Mouse (Mus musculus) kidney, postnatal 14 days (tissue): Measurements from ENCODE around the gene Xirp1.
A peak's percentile ranks its signal among the peaks of the same experiment; 100 is the strongest.

ENCODE experiments used
- DNase-seq: peaks from one replicate; pipeline ENCODE4 v3.0.0; 2022; ENCODE audit warnings: mixed read lengths

Gene Xirp1

DNA sequence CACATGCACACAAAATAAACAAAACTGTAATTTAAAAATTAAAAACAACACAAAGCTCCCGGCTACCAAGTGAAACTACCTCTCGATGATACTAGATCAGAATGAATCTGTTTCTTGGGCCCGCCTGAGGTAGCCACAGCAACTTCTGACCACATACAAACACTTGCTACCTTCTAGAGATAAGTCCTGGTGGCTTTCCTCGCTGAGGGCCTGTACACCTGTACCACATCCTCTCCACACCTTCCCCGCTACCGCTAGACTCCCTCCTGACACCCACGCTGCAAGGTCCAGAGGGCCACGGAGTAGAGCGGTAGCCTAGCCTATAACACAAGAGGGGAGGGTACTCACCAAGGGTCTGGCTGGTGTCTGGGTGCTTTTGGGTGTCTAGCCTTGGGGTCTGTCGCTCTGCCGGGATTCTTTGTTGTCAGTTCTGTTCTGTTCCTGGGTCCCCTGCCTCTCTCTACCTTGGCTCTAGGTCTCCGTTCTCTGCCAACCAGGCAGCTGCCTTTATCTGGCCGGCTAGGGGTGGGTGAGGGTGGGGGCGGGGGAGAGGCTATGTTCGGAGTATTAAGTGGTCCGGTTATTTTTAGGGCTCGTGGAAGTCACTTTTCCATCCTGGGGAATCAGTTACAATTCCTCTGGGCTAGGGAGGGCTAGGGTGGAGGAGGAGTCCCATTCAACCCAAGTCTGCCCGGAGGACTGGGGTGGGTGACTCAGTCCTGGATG is at the start of gene Xirp1:
Gene Xirp1 (minus strand): TSS at position 513 of the 726 bp plus-strand sequence.
- DNase-seq = no peak

DNA sequence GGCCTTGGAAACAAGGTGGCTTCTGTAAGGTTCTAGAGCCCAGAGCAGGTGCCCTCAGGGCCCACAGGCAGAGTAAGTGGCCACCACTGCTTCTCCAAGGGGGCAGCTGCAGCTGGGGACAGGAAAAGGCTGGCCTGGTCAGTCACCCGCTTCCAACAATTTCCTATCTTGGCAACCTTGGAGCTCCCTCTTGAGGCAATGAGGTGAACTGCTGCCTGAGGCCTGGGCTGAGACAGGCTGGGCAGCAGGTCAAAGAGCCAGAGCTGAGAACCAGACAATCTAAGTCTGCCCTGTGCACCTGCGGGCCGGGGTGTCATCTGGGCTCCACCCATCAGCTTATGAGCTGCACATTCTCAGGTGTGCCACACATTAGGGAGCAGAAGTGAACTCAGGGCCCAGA is 49.8 kb upstream of the Xirp1 start:
- DNase-seq = peak; percentile 85

DNA sequence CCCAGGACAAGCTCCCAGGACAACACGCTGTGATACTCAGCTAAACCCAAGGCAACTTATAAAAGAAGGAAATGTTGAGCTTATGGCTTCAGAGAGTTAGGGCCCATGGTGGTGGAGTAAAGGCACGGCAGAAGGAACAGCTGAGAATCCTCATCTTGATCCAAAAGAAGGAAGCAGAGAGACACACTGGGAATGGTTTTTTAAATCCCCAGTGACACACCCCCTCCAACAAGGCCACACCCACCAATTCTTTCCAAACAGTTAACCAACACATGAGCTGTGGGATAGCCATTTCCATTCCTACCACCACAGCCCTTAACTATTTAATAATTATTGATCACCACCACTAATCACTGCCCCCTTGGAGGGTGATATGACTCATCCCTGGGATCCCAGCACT is 47.9 kb upstream of the Xirp1 start:
- DNase-seq = no peak

DNA sequence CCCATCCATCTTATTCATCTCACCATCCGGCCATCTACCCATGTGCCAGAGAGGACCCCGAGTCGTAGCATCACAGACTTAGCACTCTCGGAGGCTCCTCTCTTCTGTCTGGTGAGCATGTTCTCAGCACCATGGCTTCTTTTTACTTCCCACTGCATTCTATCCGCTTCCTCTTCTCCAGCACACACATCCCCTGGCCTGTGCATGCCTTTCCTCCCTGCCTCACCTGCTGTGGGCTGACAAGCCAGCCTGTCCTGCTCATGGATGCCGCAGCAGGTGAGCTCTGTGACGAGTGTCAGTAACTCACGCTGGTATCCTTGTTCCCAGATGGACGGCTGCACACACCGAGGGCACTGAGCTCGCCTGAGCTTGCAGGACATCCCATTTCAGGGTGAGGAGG is 46.4 kb upstream of the Xirp1 start, which contains the start of gene Cx3cr1:
Gene Cx3cr1 (minus strand): TSS at position 101 of the 400 bp plus-strand sequence.
- no peak for DNase-seq

DNA sequence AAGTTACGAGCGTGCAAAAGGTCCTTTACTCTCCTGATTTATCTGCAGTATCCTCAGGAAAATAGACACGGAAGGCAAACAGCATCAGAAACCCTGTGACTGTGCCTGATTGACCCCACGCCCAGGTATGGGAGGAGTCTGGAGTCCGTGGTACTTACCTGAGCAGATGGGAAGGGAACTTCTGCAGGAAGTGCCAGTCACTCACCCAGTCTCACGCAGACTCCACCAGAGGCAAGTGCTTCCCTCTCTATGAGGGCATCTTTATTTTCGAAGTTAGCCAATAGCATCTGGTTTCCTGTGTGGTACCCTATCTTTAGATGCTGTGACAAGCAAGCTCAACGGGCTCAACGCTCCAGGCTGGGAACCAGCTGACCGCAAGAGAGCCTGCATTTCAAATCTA is 44.6 kb upstream of the Xirp1 start:
- no peak for DNase-seq

DNA sequence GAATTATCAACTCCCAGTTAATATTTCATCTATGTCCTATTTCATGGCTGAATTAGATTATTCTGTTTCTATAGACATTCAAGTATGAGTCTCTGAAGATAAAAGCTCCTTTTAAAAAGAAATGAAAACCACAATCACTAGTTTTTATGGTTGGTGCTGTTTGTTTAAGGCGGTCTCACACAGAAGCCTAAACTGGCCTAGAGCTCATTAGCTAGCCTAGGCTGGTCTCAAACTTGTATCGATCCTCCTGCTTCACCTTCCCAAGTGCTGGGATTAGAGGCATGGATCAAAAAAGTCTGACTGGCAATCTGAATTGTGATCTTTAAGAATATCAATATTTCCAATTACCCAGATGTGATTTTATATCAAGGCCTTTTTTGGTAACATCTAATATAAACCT is 44.2 kb upstream of the Xirp1 start:
- DNase-seq = no peak

DNA sequence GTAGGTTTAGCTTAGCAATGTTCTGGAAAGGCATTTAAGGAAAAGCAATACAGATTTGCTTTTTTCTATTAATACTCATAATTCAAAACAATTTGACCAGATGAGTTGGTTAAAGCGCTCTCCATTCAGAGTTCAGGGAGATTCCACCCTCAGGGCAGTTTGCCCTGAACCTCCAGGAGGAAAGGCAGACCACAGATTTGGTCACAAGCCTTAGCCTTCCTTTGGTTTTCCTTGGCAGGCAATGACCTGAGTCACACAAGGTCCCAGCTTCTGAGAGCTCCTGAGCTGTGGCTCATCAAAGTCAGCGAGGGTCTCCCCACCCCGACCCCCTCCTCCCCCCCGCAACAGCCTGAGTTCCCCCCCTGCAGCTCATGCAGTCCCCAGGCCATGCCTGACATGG is 40.9 kb upstream of the Xirp1 start:
- no peak for DNase-seq

DNA sequence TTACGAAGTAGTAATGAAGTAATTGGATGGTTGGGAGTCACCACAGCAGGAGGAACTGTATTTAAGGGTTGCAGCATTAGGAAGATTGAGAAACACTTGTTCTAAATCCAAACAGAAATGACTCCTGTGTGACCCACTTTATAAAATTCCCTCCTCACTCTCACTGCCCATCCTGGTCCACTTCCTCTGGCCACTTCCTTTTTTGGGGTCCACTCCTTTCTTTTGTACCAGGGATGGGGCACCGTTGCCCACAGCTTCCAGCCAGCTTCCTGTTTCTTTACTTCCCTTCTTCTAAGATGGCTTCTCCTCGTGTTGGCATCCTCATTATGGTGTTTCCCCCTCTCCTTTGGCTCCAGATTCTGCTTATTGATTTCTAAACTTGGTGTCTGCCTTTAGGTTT is 35.3 kb upstream of the Xirp1 start:
- DNase-seq = no peak

DNA sequence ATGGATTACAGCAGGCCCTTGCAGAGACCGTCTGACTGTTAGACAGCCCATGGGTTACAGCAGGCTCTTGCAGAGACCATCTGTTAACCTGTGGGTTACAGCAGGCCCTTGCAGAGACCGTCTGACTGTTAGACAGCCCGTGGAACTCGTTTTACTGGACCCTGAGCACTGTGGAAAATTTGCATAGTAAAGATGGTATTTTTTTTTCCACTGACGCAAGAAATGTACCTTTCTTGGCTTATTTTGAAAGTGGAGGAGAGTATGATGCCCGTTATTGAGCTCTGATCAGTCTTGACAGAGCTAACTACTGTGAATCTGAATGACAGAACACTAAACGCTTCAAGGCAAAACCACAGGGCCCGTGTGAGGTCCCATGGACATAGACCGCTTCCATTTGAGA is 32.8 kb upstream of the Xirp1 start:
- DNase-seq = no peak

DNA sequence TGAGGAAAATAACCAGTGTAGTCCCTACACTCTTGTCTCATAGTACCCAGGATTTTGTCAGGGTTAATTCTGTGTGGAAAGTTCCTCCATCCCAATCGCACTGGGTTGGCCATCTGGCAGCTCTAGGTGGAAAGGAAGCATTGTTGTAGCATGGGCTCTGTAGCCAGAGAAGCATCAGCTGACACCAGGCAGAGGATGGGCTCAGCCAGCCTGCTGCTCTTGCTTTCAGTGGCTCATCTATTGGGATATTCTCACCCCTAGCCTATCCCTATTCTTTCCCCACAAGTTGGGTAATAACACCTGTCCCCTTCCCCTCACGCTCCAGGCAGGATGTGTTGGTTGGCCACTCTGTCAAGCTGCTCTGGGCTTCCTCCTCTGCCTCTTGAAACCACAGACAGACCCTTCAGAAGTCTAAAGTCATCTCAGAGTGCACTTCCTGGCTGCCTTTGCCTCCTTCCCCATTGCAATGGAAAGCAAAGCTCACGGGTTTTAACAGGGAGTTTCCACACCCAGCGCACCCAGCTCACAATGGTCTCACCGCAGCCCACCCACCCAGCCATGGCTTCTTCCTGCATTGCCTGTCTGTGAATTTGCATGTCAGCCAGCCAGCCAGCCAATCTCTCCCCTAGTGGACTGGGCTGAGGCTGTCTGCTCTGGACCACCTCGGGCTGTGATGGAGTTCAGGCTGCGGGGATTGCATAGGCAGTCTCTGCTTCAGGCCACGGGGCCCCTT is 31.3 kb upstream of the Xirp1 start:
- no peak for DNase-seq

DNA sequence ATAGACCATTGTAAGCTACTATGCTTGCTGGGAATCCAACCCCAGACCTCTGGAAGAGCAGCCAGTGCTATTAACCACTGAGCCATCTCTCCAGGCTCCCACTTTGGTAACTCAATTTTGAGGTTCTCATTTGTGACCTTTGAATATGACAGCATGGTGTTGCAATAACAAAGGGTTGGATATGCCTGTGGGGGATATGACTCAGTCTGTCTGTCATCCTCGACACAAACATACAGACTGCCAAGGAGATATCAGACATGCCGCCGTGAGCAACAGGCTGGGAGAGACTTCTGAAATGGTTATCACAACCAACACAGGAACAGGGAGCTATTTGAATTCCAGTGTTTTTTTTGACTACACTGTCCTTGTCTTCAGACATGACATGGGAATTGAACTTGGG is 26.0 kb upstream of the Xirp1 start:
- DNase-seq = no peak

DNA sequence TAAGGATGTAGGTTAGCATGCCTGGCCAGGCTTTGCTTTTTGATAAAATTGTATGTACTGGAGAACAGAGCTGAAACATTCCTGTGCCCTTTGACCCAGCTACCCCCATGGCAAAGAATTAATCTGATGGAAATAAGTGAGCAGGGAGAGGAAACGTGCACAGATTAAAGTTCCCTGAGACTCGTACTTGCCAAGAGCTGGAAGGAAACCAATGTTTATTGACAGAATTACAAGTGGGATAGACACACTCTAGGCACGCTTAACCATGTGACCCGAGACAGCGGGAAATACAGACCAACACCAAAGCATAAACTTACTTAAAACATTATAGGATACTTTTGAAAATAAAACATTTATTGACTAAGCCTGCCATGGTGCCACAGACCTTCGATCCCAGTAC is 25.1 kb upstream of the Xirp1 start:
- DNase-seq = no peak

DNA sequence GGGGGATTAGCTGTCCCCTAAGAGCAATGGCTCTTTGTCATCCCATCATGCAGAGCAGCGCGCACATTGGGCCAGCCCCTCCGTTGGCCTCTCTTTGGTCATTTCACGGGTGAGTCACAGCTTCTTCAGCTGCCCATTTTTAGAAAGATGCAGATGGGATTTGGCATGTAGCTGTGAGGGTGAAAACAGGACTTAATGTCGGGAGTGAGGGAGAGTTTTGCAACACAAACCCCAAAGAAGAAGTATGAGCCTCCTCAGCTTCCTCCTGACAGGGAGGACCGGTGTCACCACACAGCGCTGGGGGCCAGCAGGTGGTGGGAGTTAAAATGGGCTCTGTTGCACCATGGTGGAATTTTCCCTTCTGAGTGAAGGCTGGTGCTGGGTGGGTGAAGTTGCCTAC is 19.7 kb upstream of the Xirp1 start:
- DNase-seq = no peak

DNA sequence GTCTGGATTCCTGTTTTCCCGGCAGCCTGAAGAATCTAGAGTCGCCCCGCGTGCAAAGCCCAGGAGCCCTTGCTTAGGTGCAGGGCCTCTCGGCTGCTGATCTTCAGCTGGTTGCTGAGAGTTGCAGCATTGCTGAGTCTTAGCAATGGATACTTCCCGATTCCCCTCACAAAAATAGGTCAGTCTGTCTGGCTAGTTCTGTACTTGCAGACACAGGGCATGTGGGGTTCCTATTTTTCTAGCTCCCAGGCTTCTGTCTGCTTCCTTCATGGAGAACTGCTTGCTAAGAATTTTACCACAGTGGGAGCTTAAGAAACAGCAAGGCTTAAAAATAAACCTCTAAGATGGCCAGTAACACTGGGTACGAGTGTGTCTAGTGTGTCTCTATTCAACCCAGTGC is 14.0 kb upstream of the Xirp1 start:
- no peak for DNase-seq

DNA sequence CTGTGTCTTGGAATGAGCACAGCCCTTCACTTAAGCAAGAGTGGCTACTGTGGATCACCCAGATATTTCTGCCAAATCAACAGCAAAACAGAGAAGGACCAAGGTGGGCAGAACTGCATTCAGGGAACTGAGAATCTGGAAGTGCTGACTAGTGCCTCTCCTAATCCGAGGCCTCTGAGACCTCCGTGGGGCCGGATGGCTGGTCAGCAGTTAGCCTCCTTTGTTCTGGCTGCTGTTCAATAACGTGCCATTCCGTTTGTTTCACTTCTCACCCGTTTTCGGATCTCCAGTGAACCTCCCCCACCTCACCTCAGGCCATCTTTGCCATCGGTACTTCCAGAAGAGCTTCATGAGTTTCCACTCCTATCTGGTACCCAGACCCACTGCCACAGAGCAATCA is 11.0 kb upstream of the Xirp1 start:
- DNase-seq = no peak

DNA sequence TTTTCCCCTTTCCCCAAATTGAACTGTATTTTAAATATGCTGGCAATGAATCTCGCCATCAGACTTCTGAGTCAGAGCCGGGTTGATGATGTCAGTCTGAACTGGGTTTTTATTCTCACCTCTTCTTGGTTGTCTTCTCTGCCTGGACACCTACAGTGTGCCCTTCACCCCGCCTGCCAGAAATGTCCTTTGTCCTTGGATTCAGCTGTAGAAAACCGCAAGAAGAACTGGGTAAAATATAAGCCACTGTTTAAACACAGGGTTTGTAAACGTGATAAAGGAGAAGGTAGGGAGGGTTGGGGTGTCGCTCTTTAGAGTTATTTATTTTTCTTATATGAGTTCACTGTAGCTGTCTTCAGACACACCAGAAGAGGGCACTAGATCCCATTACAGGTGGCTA is 9.3 kb upstream of the Xirp1 start:
- DNase-seq = no peak

DNA sequence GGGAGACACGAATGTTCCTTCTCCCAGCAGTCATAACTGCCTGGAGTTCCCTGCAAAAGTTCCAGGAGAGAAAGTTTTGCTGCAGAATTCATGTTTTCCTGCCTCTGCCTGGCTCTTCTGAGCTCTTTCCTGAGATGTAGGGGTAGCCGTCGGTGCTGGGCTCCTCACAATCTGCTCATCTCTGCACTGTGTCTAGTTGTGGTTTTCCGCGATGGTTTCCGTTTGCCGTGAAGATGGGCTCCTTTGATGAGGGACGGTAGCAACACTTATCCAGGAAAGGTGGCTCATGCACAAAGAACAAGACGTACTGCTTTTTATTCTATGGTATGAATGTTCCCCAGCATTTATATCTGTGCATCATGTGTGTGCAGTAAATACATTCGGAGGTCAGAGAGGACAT is 7.0 kb upstream of the Xirp1 start:
- DNase-seq = no peak

DNA sequence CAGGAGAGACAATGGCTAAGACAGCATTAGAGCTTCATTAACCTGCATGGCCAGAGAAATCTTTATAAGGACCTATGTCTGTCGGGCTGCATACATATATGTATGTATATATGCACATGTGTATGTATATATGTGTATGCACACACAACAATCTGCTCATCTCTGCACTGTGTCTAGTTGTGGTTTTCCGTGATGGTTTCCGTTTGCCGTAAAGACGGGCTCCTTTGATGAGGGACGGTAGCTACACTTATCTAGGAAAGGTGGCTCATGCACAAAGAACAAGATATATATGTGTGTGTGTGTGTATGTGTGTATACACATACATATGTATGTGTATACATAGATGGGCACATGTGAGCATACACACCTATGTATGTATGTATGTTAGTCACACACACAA is 6.5 kb upstream of the Xirp1 start:
- no peak for DNase-seq

DNA sequence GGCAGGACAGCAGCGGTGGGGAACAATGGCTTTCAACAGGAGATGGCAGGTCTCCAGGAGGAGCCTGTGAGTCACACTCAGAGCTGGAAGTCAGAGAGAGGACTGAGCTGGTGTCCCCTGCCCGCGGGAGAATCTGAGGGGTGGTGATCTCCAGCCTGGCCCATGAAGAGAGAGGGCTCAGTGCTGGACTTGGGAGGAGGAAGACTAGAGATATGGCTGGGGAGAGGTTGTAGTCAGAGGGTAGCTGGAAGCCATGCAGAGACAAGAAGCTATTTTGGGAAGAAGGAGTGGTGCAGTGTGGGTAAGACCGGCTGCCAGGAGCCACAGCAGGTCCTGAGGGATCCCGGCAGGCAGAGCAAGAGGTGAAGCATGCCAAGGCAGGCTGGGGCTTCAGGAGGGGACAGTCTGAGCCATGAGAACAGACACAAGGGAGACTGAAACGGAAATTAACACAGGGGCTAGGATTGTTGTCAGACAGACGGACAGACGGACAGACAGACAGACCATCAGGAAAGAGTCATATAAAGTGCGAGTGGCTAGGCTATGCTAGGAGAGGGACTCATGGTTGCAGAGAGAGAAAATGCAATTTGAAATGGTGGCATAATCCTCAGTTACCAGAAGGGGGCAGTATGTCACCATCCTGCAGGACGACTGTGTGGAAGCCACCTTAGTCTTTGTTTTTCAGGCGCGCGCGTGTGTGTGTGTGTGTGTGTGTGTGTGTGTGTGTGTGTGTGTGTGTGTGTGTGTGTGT is 4.2 kb upstream of the Xirp1 start:
- peak; percentile 46 for DNase-seq

DNA sequence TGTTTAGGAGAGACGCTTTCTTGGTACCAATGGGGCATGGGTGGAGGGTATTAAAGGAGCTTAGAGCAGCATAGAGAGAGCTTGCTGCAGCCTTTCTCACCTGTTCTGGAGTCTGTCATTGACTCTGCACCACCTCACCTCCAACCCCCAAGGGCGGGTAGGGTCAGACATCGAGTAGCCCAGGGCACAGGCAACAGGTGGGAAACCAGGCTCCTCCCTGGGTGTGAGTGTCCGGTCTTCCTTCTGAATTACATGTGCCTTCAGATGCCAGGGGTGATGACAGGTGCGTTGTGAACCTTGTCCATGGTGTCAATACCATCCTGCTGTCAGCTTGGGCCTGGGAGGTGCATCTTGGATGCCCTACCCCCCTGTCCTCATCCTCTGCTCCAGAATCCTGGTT is 1.2 kb upstream of the Xirp1 start:
- no peak for DNase-seq

DNA sequence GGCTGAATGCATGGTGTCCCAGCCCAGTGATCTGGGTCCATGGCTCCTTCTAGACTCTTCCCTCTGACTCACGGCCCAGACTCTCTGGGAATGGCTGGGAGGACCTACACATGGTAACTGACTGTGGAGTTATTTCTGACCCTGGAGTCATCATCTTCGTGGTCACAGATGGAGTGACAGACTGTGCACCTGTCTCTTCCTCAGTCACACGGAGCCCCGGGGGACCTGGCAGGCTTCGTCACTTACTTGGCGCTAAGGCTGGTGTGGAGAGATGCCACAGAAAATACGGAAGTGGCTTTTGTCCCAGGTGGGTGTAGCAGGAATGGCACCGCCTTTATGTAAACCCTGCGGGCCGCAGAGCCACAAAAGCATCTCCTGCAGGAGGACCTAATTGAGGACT is 773 bp upstream of the Xirp1 start:
- DNase-seq = no peak

DNA sequence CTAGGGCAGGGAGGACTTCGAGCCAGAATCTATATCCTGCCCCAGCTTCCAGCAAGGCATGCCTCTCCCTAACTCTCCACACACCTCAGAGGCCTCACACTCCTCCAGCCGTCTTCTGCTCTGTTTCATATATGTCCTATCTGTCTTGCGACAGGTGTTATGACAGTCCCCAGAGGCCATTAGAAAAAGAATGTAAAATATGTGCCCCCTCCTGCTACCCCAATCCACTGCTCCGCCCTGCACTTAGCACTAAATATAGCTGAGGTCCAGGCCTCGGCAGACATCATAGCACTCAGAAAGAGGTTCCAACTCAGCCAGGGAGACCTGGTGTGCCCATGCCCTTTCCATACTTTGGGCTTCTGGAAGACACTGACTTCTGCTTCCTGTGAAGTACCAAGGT is 2.2 kb downstream of the Xirp1 start:
- no peak for DNase-seq

DNA sequence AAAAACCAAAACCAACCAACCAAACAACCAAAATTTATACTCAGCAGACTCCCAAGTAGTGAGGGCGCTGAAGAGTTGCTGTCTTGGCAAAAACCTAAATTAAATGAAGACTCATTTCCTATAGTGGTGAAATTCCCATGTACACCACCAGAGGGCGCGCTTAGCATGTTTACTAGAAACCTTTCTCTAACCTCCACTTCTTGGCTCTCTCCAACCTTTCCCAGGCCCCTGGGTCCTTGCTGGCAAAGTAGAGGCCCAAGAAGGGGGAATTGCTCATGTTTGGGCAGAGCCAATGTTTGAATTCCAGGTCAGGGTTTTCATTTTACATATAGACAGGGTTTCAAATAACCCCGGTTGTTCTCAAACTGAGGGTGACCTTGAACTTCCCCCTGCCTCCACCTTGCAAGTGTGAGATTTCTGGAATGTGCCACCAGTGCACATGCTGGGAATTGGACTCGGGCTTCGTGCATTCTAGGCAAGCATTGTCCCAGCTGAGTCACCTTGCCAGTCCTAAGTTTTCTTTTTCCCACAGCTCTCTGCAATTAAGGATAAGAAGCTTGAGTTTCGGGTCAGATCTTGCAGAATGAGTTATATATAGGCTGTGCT is 3.0 kb downstream of the Xirp1 start:
- peak; percentile 74 for DNase-seq

DNA sequence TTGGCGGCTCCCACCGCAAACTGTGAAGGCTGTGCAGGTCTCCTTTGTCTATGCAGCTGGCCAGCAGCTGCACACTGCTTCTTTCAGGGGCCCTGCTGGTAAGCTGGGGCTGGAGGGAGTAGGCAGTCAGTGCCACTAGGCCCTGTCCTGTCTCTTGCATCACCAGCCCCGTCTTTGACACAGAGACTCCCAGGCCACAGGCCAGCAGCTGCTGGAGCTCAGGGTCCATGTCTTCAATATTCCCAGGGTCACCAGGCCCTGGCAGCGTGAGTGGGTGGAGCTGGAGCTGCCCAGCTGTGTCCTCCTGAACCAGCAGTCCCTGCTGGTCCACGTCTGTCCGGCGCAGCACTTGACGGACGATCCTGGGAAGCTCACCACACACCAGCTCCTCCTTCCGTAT is 6.4 kb downstream of the Xirp1 start:
- peak; percentile 25 for DNase-seq
